13 mouse cellular contexts compared by ENCODE assay signal in the genomic region with DNA sequence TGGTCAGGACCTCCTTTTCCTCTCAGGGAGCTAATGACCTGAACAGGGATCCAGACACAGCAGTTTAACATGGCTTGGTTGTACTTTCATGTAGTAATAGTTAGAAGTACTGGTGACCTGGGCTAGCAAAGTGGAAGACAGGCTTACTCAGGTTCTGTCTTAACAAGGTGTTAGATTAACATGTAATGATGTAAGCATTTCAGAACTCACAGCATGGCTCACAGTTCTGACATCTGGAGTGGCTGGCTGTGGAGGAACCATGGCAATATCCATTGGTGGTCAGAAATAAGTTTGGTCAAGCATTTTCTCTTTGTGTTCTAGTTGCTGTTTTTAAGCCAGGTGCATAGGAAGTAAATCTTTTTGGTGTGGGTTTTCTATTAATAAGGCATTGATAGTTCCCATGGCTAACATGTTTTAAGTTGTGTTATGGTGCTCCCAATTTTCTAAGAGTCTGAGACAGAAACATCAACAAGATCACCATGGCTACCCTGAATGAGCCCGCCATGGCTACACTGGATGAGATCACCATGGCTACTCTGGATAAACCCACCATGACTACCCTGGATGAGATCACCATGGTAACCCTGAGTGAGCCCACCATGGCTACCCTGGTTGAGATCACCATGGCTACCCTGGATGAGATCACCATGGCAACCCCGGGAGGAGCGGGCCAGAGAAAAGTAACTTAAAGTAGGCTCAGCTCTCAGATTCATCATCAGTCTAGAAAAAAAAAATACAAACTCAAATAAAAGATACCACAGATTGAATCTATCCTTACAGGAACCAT. TPM values are rescaled to one million over a fixed set of nuclear protein-coding genes. Genes with fewer than 3 reads are reported as not detected.
DNase-seq lines count a peak whose midpoint lies in the region; ATAC-seq lines count a peak whose summit lies in the region.
"Had no signal": no experiment of that assay in that cellular context is flagged by ENCODE, and none has a peak within 500 bp of the region (broad histone marks: within the 10 kb centered on the region; RNA-seq: fewer than 3 reads in every experiment).

No protein-coding gene starts in this region.

- H3K9me3 ChIP-seq in forebrain, embryonic 13.5 days (replicated peaks) = no peaks in the 10 kb centered on the region
- H3K9me3 ChIP-seq in midbrain, embryonic 10.5 days (replicated peaks) = no peaks in the 10 kb centered on the region
- H3K9me3 ChIP-seq: embryonic facial prominence, embryonic 15.5 days; limb, embryonic 12.5 days; lung, embryonic 15.5 days had no signal

- H3K4me3 ChIP-seq in forebrain, embryonic 13.5 days = no peak overlapping the region
- H3K4me3 ChIP-seq in midbrain, embryonic 10.5 days = no peak overlapping the region
- H3K4me3 ChIP-seq: embryonic facial prominence, embryonic 15.5 days; limb, embryonic 12.5 days; lung, embryonic 15.5 days had no signal

- peak; percentile 94 for ATAC-seq in forebrain, embryonic 13.5 days

- H3K4me1 ChIP-seq in forebrain, embryonic 13.5 days = peaks cover 7% of the 10 kb centered on the region
- peaks cover 15% of the 10 kb centered on the region for H3K4me1 ChIP-seq in midbrain, embryonic 10.5 days
- H3K4me1 ChIP-seq: embryonic facial prominence, embryonic 15.5 days; limb, embryonic 12.5 days; lung, embryonic 15.5 days had no signal

- H3K36me3 ChIP-seq in forebrain, embryonic 13.5 days (ENCODE audit: poor library complexity, severe bottlenecking) = no peaks in the 10 kb centered on the region
- no peaks in the 10 kb centered on the region for H3K36me3 ChIP-seq in midbrain, embryonic 10.5 days
- H3K36me3 ChIP-seq: embryonic facial prominence, embryonic 15.5 days; limb, embryonic 12.5 days; lung, embryonic 15.5 days had no signal

- H3K27ac ChIP-seq in forebrain, embryonic 13.5 days = no peak overlapping the region
- peak overlapping the region; percentile 65; the same call in 1 of the 2 replicates for H3K27ac ChIP-seq in midbrain, embryonic 10.5 days (replicated peaks)
- H3K27ac ChIP-seq: embryonic facial prominence, embryonic 15.5 days; kidney, postnatal 0 days; limb, embryonic 12.5 days; lung, embryonic 15.5 days had no signal

- H3K27me3 ChIP-seq in forebrain, embryonic 13.5 days = no peaks in the 10 kb centered on the region
- no peaks in the 10 kb centered on the region for H3K27me3 ChIP-seq in midbrain, embryonic 10.5 days (ENCODE audit: low read depth, poor library complexity, severe bottlenecking)
- H3K27me3 ChIP-seq: embryonic facial prominence, embryonic 15.5 days; limb, embryonic 12.5 days; lung, embryonic 15.5 days had no signal

- 35% methylated on average over 3 of the region's 3 CpGs for WGBS in forebrain, embryonic 13.5 days
- WGBS in midbrain, embryonic 10.5 days = 41% methylated on average over 3 of the region's 3 CpGs

- DNase-seq in right cerebral cortex, postnatal 4 days = peak; percentile 49
- no peak for DNase-seq in right cerebral cortex, postnatal 25 days
- DNase-seq in midbrain, embryonic 10.5 days (ENCODE audit: low spot score) = peak; percentile 85
- no peak for DNase-seq in kidney, adult 9 months
- DNase-seq in c-Kit-positive CD71-positive TER-119-positive erythroid progenitor cells, embryonic 14.5 days (ENCODE audit: low spot score) = no peak
- DNase-seq in thymus, postnatal 0 days (ENCODE audit: low spot score) = no peak
- DNase-seq: gastrocnemius, postnatal 36 days; heart, postnatal 14 days had no signal

- no peak overlapping the region for H3K9ac ChIP-seq in forebrain, embryonic 13.5 days
- H3K9ac ChIP-seq: embryonic facial prominence, embryonic 15.5 days; limb, embryonic 12.5 days; lung, embryonic 15.5 days had no signal

- no peak overlapping the region for H3K4me2 ChIP-seq in forebrain, embryonic 13.5 days
- H3K4me2 ChIP-seq: embryonic facial prominence, embryonic 15.5 days; limb, embryonic 12.5 days; lung, embryonic 15.5 days had no signal

RNA-seq across cellular contexts. Expression of gene Gtf2e1, which starts 52.6 kb away (rescaled TPM):
- 41.9 and 43.0 TPM in 2 replicates for polyA plus RNA-seq in forebrain, embryonic 13.5 days (2015; fragmentation: Nextera tagmentation; extraction: Ambion mirVana)
- polyA plus RNA-seq in midbrain, embryonic 10.5 days (2016; fragmentation: Nextera tagmentation; extraction: Ambion mirVana) = 55.2 and 59.9 TPM in 2 replicates
- 20.5 and 21.6 TPM in 2 replicates for polyA plus RNA-seq in thymus, postnatal 0 days (2015; fragmentation: Nextera tagmentation; extraction: Ambion mirVana)

RNA-seq across cellular contexts. Expression of gene Rabl3, which starts 52.7 kb away (rescaled TPM):
- 25.9 and 28.1 TPM in 2 replicates for polyA plus RNA-seq in forebrain, embryonic 13.5 days (2015; fragmentation: Nextera tagmentation; extraction: Ambion mirVana)
- 45.9 and 48.4 TPM in 2 replicates for polyA plus RNA-seq in midbrain, embryonic 10.5 days (2016; fragmentation: Nextera tagmentation; extraction: Ambion mirVana)
- 17.0 and 17.1 TPM in 2 replicates for polyA plus RNA-seq in thymus, postnatal 0 days (2015; fragmentation: Nextera tagmentation; extraction: Ambion mirVana)

Comparison
In these comparisons a context has a peak if more than half of its experiments do, and no peak if none do; other contexts are left out.
1. DNase-seq: peak in right cerebral cortex, postnatal 4 days (single experiment) and midbrain, embryonic 10.5 days (single experiment); none in right cerebral cortex, postnatal 25 days (single experiment), kidney, adult 9 months (single experiment), c-Kit-positive CD71-positive TER-119-positive erythroid progenitor cells, embryonic 14.5 days (single experiment) and thymus, postnatal 0 days (single experiment).